Mouse (Mus musculus) stomach, postnatal 0 days (tissue): ENCODE data around the gene Trappc5. TPM values are rescaled to one million over a fixed set of nuclear protein-coding genes. Genes with fewer than 3 reads are reported as not detected.
A peak's percentile ranks its signal among the peaks of the same experiment; 100 is the strongest.

ENCODE experiments used
- ATAC-seq: fragments of 200-750 bp; cut with Nextera tagmentation; 2 replicates; pipeline ENCODE4 v1.8.0; 2017; ENCODE audit not compliant: low FRiP score, low TSS enrichment
- DNase-seq: peaks from one replicate; pipeline ENCODE4 v3.0.0-alpha.2; 2016; ENCODE audit warnings: low spot score
- H3K27ac ChIP-seq: fragments of 300-500 bp; sonication (generic); replicated peaks from 2 replicates; pipeline ENCODE4 v1.5.1; 2014; ENCODE audit warnings: mild to moderate bottlenecking, control low read depth
- H3K27me3 ChIP-seq: fragments of 300-500 bp; sonication (generic); 2 replicates; pipeline ENCODE4 v1.6.1; 2014; ENCODE audit warnings: low read length; ENCODE audit not compliant: control insufficient read depth, insufficient read depth
- H3K36me3 ChIP-seq: fragments of 300-500 bp; sonication (generic); 2 replicates; pipeline ENCODE4 v1.6.1; 2014; ENCODE audit warnings: low read length, mixed read lengths; ENCODE audit not compliant: control insufficient read depth, insufficient read depth
- H3K4me1 ChIP-seq: fragments of 300-500 bp; sonication (generic); replicated peaks from 2 replicates; pipeline ENCODE4 v1.6.1; 2014; ENCODE audit warnings: antibody characterized with exemption; ENCODE audit not compliant: control insufficient read depth, insufficient read depth
- H3K4me2 ChIP-seq: fragments of 300-500 bp; sonication (generic); replicated peaks from 2 replicates; pipeline ENCODE4 v1.6.1; 2014; ENCODE audit warnings: low read depth, mild to moderate bottlenecking, control low read depth, moderate library complexity
- H3K4me3 ChIP-seq: fragments of 300-500 bp; sonication (generic); 2 replicates; pipeline ENCODE4 v1.5.1; 2014; ENCODE audit warnings: low read depth, low read length, control low read depth
- H3K9ac ChIP-seq: fragments of 300-500 bp; sonication (generic); 2 replicates; pipeline ENCODE4 v1.6.1; 2014; ENCODE audit warnings: mild to moderate bottlenecking, low read length, control low read depth, mixed read lengths
- H3K9me3 ChIP-seq: fragments of 300-500 bp; sonication (generic); 2 replicates; pipeline ENCODE4 v1.6.1; 2016; ENCODE audit warnings: low read length; ENCODE audit not compliant: control insufficient read depth
- CTCF ChIP-seq: IDR thresholded peaks from 2 replicates; pipeline ENCODE4 v1.5.1; 2016; ENCODE audit warnings: antibody characterized with exemption, low read depth, mild to moderate bottlenecking, moderate library complexity
- EP300 ChIP-seq: optimal IDR thresholded peaks from 2 replicates; pipeline ENCODE3; 2016; ENCODE audit warnings: antibody characterized with exemption
- WGBS: fragments of 180-500 bp; shearing (Covaris S2); extraction: QIAGEN DNeasy Blood & Tissue Kit; methylation state at CpG from one replicate; pipeline ENCODE4 v1.1.7; 2014; 5-methylcytosine and 5-hydroxymethylcytosine counted together
- polyA plus RNA-seq: library from polyadenylated mRNA; unstranded; fragments of >200 nt; fragmentation: Nextera tagmentation; extraction: Ambion mirVana; gene quantifications from 2 replicates; pipeline ENCODE4 v1.2.1, GENCODE M21; 2015

Trappc5 gene
- polyA plus RNA-seq, 1 experiment from 2014 or later = 27.9 TPM

DNA sequence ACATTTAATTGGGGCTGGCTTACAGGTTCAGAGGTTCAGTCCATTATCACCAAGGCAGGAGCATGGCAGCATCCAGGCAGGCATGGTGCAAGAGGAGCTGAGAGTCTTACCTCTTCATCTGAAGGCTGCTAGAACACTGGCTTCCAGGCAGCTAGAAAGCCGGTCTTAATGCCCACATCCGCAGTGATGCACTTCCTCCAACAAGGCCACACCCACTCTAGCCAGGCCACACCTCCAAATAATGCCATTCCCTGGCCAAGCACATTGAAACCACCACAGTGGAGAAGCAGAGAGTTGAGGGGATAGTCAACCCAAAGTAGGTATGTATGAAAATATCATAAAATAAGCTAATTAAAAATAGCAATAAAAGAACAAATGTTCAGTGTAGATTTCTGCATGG is 5.7 kb upstream of the Trappc5 start:
- Histone ChIP-seq H3K4me2 (no peak overlapping the region), H3K27ac (no peak overlapping the region), H3K9me3 (no peaks in the 10 kb centered on the region), H3K27me3 (no peaks in the 10 kb centered on the region), H3K4me3 (no peak overlapping the region), H3K36me3 (no peaks in the 10 kb centered on the region), H3K9ac (no peak overlapping the region), H3K4me1 (no peaks in the 10 kb centered on the region)
- no peak for TF ChIP-seq EP300
- TF ChIP-seq CTCF = no peak
- no peak for ATAC-seq
- DNase-seq = no peak
- 75% methylated on average over 2 of the region's 2 CpGs for WGBS

DNA sequence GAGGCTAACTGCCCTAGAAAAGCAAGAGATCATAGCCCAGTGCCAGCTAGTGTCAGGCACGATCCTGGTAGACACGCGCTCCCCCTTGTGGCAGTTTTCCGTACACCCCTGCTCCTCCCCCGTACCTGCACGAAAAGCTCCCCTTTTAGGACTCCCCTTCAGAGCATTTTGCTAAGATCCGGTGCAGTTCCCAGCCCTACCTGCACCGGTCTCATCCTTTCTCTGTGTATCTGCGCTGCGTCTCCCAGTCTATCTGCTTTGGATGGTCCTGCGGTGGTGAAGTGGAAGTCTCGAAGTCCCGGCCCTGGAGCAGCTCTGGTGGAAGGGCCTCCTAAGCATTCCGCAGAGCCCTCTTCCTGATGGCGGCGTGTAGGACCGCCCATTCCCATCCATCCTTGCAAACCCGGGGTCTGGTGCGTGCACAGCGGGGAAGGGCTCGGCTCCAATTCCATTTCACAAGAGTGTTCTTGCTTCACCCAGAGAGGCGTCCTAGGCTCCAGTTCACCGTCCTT is 4.1 kb upstream of the Trappc5 start, which contains the start of gene Fcor:
TSS of gene Fcor (minus strand) at position 383 of the 512 bp plus-strand sequence.
- DNase-seq (peak; percentile 86), ATAC-seq (peak; percentile 84)
- Histone ChIP-seq H3K4me1 (no peaks in the 10 kb centered on the region), H3K4me2 (peak within 1 kb of the TSS; percentile 62), H3K27me3 (no peaks in the 10 kb centered on the region), H3K9me3 (no peaks in the 10 kb centered on the region), H3K27ac (0 out of 2 replicates have a peak within 1 kb of the TSS, but pooled peaks have one; percentile 1), H3K9ac (peak within 1 kb of the TSS; percentile 53), H3K4me3 (peak within 1 kb of the TSS; percentile 50), H3K36me3 (no peaks in the 10 kb centered on the region)
- peak; percentile 95 for TF ChIP-seq CTCF
- no peak for TF ChIP-seq EP300
- under 1% methylated on average over 23 of the region's 23 CpGs for WGBS

DNA sequence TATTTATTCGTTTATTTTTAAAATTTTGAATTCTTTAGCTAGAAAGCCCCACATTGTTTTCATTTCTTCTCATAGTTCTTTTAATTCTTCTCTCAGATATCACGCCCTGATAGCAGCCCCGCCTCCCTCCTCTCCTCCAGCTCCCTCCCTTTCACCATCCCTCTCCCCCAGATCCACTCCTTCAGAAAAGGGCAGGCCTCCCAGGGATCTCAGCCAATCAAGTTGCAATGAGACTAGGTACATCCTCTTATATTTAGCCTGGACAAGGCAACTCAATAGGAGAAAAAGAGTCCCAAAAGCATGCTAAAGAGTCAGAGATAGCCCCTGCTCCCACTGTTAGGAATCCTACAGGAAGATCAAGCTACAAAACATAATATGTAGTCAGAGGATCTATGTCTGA is 1.4 kb upstream of the Trappc5 start:
- H3K9ac ChIP-seq = no peak overlapping the region
- ATAC-seq (no peak), DNase-seq (no peak)
- H3K4me3 ChIP-seq = no peak overlapping the region
- whole genome bisulfite sequencing = 46% methylated on average over 3 of the region's 3 CpGs
- H3K27ac ChIP-seq = no peak overlapping the region
- H3K9me3 ChIP-seq = no peaks in the 10 kb centered on the region
- H3K4me2 ChIP-seq = no peak overlapping the region
- H3K36me3 ChIP-seq = peaks cover 3% of the 10 kb centered on the region; the same call in 1 of the 2 replicates
- TF ChIP-seq CTCF = no peak
- TF ChIP-seq EP300 = no peak
- no peaks in the 10 kb centered on the region for H3K27me3 ChIP-seq
- no peaks in the 10 kb centered on the region for H3K4me1 ChIP-seq

DNA sequence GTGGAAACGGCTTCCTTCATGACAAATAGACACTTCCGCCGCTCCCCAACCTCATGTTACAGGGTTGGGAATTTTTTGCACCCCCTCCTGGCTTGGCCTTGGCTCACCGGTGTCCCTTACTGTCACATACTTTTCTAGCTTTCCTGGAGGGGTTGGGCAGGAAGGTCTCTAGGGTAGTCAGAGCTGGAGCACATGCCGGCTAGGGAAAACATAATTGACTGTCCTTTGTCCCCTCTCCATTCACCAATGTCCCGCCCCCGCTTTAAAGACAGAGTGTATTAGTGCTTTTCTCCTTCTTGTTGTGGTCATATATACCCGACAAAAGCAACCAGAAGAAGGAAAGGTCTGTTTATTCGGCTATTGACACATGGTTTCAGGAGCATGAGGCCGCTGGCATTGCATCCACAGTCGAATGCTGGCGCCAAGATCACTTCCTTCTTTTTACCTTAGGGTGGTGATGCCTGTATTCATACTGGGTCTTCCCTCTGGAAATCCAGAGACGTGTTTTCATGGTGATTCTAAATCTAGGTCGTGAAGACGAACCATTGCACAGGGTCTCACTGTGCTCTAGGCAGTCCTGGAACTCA is 987 bp downstream of the Trappc5 start:
- TF ChIP-seq CTCF (no peak), EP300 (no peak)
- ATAC-seq (no peak), DNase-seq (peak; percentile 39)
- Histone ChIP-seq H3K4me2 (peak overlapping the region; percentile 76), H3K4me3 (peak overlapping the region; percentile 94), H3K27ac (peak overlapping the region; percentile 96), H3K4me1 (no peaks in the 10 kb centered on the region), H3K9me3 (no peaks in the 10 kb centered on the region), H3K36me3 (peaks cover 10% of the 10 kb centered on the region), H3K27me3 (no peaks in the 10 kb centered on the region), H3K9ac (peak overlapping the region; percentile 96)
- under 1% methylated on average over 15 of the region's 15 CpGs for WGBS

DNA sequence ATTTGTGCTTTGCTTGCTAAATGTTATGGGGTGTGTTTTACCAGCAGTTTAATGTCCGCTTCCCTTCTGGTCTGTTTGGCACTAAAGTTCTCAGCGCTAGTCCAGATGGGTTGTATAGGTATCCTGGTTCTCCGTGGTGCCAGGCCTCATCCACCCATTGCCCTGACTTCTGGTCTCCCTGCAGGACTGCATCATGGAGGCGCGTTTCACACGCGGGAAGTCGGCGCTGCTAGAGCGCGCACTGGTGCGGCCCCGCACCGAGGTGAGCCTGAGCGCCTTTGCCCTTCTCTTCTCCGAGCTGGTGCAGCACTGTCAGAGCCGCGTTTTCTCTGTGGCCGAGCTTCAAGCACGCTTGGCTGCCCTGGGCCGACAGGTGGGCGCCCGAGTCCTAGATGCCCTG is 2.7 kb downstream of the Trappc5 start:
- no peak overlapping the region for H3K4me3 ChIP-seq
- ATAC-seq = no peak
- H3K9me3 ChIP-seq = no peaks in the 10 kb centered on the region
- H3K27me3 ChIP-seq = no peaks in the 10 kb centered on the region
- no peak overlapping the region for H3K9ac ChIP-seq
- no peak for DNase-seq
- no peak for TF ChIP-seq CTCF
- no peak for TF ChIP-seq EP300
- H3K4me1 ChIP-seq = no peaks in the 10 kb centered on the region
- WGBS = 96% methylated on average over 20 of the region's 23 CpGs
- no peak overlapping the region for H3K27ac ChIP-seq
- no peak overlapping the region for H3K4me2 ChIP-seq
- H3K36me3 ChIP-seq = peaks cover 10% of the 10 kb centered on the region

DNA sequence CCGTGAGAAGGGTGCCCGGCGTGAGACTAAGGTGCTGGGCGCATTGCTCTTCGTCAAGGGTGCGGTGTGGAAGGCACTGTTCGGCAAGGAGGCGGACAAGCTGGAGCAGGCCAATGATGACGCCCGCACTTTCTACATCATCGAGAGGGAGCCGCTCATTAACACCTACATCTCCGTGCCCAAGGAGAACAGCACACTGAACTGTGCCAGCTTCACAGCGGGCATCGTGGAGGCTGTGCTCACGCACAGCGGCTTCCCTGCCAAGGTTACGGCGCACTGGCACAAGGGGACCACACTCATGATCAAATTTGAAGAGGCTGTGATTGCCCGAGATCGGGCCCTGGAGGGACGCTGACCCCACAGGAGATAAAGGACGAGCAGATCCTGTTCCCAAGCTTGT is 3.1 kb downstream of the Trappc5 start:
- Histone ChIP-seq H3K27ac (no peak overlapping the region), H3K27me3 (no peaks in the 10 kb centered on the region), H3K4me1 (no peaks in the 10 kb centered on the region), H3K9ac (no peak overlapping the region), H3K36me3 (peaks cover 10% of the 10 kb centered on the region), H3K9me3 (no peaks in the 10 kb centered on the region), H3K4me3 (no peak overlapping the region), H3K4me2 (no peak overlapping the region)
- no peak for ATAC-seq
- TF ChIP-seq CTCF = no peak
- no peak for TF ChIP-seq EP300
- no peak for DNase-seq
- 93% methylated on average over 23 of the region's 23 CpGs for WGBS
